Mouse (Mus musculus): ENCODE measurements around the gene Them7. TPM values are rescaled to one million over a fixed set of nuclear protein-coding genes. Genes with fewer than 3 reads are reported as not detected.
A peak's percentile ranks its signal among the peaks of the same experiment; 100 is the strongest.

Gene Them7
- total and polyA plus RNA-seq, 2 experiments from 2014 or later: 0.59 TPM; not detected in 1

DNA sequence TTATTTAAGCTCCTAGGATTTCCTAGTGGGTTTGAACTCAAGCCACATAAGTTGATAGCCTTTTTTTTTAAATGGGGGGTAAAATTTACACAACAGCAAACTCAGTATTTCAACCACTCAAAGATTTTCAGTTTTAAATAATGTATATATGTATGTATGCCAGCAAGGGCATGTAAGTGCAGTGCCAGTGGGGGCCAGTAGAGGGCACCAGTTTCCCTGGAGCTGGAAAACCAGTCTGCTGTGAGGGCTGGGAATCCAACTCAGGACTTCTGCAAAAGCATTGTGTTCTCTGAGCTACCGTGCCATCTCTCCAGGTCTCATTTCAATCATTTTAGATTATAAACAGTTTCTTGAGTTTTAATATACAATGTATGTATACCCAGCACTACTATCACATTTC is 74.8 kb downstream of the Them7 start:
- WGBS: 93% methylated on average over 1 of the region's 1 CpGs
- Histone ChIP-seq H3K27me3 (ENCODE audit: control insufficient read depth, insufficient read depth, low read length) (no peaks in the 10 kb centered on the region), H3K9ac (replicated peaks; ENCODE audit: low read depth, low read length) (no peak overlapping the region), H3K27ac (ENCODE audit: low read depth) (no peak overlapping the region), H3K9me3 (replicated peaks; ENCODE audit: control insufficient read depth, low read length) (no peaks in the 10 kb centered on the region), H3K4me1 (ENCODE audit: control insufficient read depth, insufficient read depth) (0 out of 2 replicates have a peak, but pooled peaks cover 4% of the 10 kb centered on the region), H3K4me2 (ENCODE audit: low read depth, low read length) (no peak overlapping the region), H3K4me3 (ENCODE audit: low read depth, low read length) (no peak overlapping the region), H3K36me3 (replicated peaks; ENCODE audit: control insufficient read depth, insufficient read depth, low read length) (no peaks in the 10 kb centered on the region)
- DNase-seq (ENCODE audit: low spot score): no peak
- ATAC-seq (ENCODE audit: insufficient read depth, low read depth): no peak
- TF ChIP-seq CTCF (IDR thresholded peaks at IDR 0.05; ENCODE audit: low read depth) (peak; percentile 15; the same call in 1 of the 2 replicates), EP300 (IDR thresholded peaks at IDR 0.05; ENCODE audit: low read depth) (no peak)

DNA sequence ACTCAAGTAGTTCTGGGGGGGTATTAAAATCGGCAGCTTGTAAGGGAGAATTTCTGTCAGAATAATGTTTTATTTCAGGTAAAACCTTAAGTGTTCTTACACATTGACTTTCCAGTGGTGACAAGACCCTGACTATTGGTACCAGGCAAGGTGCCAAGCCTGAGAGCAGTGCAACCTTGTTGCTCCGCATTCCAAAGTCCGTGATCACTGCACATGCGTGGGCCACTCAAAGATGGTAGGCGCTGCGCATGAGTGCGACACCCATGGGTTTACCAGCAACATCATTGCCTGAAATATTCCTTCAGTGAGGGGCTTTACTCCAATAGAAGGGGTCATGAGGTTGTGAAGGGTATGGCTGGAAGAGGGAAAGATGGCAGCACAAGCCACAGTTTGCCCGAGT is 77.0 kb downstream of the Them7 start:
- WGBS: 85% methylated on average over 8 of the region's 8 CpGs
- Histone ChIP-seq H3K27me3 (ENCODE audit: control insufficient read depth, insufficient read depth, low read length) (no peaks in the 10 kb centered on the region), H3K4me2 (ENCODE audit: low read depth, low read length) (no peak overlapping the region), H3K9ac (replicated peaks; ENCODE audit: low read depth, low read length) (no peak overlapping the region), H3K4me1 (ENCODE audit: control insufficient read depth, insufficient read depth) (0 out of 2 replicates have a peak, but pooled peaks cover 2% of the 10 kb centered on the region), H3K4me3 (ENCODE audit: low read depth, low read length) (no peak overlapping the region), H3K27ac (ENCODE audit: low read depth) (no peak overlapping the region), H3K9me3 (replicated peaks; ENCODE audit: control insufficient read depth, low read length) (no peaks in the 10 kb centered on the region), H3K36me3 (replicated peaks; ENCODE audit: control insufficient read depth, insufficient read depth, low read length) (no peaks in the 10 kb centered on the region)
- ATAC-seq (ENCODE audit: insufficient read depth, low read depth): no peak
- TF ChIP-seq CTCF (IDR thresholded peaks at IDR 0.05; ENCODE audit: low read depth): no peak
- no peak for TF ChIP-seq EP300 (IDR thresholded peaks at IDR 0.05; ENCODE audit: low read depth)
- no peak for DNase-seq (ENCODE audit: low spot score)

DNA sequence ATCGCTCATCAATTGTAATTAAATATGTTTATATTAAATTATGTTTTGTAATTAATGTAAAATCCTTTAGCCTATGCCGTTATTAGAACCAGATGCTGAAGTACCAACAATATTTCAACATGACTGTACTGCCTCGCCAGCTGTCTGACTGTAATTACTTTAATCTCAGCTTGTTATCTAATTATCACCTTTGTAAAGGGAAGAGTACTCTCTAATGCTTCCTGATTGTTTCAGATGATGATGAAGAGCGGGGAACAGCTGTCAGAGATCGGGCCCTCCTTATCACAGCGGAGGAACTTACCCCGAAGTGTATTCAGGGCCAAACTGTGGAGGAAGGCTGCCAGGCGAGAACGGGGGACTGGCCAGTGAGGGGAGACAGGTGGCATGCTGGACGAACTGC is 77.4 kb downstream of the Them7 start:
- no peak for DNase-seq (ENCODE audit: low spot score)
- Histone ChIP-seq H3K4me2 (ENCODE audit: low read depth, low read length) (no peak overlapping the region), H3K4me3 (ENCODE audit: low read depth, low read length) (no peak overlapping the region), H3K36me3 (replicated peaks; ENCODE audit: control insufficient read depth, insufficient read depth, low read length) (no peaks in the 10 kb centered on the region), H3K4me1 (ENCODE audit: control insufficient read depth, insufficient read depth) (no peaks in the 10 kb centered on the region), H3K9me3 (replicated peaks; ENCODE audit: control insufficient read depth, low read length) (no peaks in the 10 kb centered on the region), H3K27ac (ENCODE audit: low read depth) (no peak overlapping the region), H3K27me3 (ENCODE audit: control insufficient read depth, insufficient read depth, low read length) (no peaks in the 10 kb centered on the region), H3K9ac (replicated peaks; ENCODE audit: low read depth, low read length) (no peak overlapping the region)
- TF ChIP-seq CTCF (IDR thresholded peaks at IDR 0.05; ENCODE audit: low read depth) (no peak), EP300 (IDR thresholded peaks at IDR 0.05; ENCODE audit: low read depth) (no peak)
- ATAC-seq (ENCODE audit: insufficient read depth, low read depth): no peak
- WGBS: 39% methylated on average over 10 of the region's 10 CpGs

DNA sequence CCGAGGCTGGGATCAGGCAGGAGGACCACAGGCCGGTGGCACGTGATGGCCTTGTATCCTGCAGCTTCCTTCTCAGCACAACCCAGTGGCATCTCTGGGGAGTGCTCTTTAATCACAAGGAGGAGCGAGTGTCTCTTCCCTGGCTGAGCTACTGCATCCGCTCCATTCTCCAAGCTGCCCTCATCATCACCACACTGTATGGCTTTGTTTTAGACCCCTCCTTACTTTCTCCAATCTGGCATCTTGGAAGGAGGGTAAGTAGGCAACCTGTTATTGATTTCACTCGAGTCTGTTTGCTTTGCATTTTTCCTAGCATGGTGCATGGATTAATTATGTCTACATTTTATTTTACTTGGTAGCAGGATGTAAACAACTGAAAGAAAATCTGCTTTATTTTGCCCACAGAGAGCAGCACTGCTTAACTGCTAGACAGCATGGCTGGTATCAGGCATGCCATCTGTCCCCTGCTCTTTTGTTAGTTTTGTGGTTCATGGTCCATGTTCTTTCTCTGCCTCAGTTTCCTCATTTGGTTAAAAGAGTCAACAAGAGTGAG is 79.9 kb downstream of the Them7 start:
- no peak overlapping the region for H3K4me2 ChIP-seq (ENCODE audit: low read depth, low read length)
- no peak overlapping the region for H3K4me3 ChIP-seq (ENCODE audit: low read depth, low read length)
- WGBS: 66% methylated on average over 6 of the region's 6 CpGs
- no peaks in the 10 kb centered on the region for H3K9me3 ChIP-seq (replicated peaks; ENCODE audit: control insufficient read depth, low read length)
- H3K36me3 ChIP-seq (replicated peaks; ENCODE audit: control insufficient read depth, insufficient read depth, low read length): no peaks in the 10 kb centered on the region
- H3K27ac ChIP-seq (ENCODE audit: low read depth): no peak overlapping the region
- TF ChIP-seq EP300 (IDR thresholded peaks at IDR 0.05; ENCODE audit: low read depth) (no peak), CTCF (IDR thresholded peaks at IDR 0.05; ENCODE audit: low read depth) (no peak)
- no peak for ATAC-seq (ENCODE audit: insufficient read depth, low read depth)
- no peaks in the 10 kb centered on the region for H3K4me1 ChIP-seq (ENCODE audit: control insufficient read depth, insufficient read depth)
- H3K27me3 ChIP-seq (ENCODE audit: control insufficient read depth, insufficient read depth, low read length): no peaks in the 10 kb centered on the region
- no peak for DNase-seq (ENCODE audit: low spot score)
- no peak overlapping the region for H3K9ac ChIP-seq (replicated peaks; ENCODE audit: low read depth, low read length)

DNA sequence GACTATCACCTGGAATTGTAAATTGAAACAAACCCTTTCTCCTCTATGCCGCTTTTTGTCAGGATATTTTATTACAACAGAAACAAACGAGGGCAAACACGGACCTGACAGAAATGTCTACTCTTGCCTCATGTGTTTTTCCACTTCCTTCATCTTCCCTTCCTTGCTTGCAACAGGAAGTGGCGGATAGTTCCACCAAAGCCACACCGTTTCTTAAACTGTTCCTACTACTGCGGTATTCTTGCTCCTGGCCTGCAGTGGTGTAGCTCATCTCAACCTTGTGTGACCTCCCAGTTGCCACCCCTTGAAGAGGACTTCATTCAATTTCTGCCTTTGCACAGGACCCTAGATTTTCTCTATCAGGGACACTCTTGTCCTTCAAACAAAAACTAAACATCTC is 81.8 kb downstream of the Them7 start:
- Histone ChIP-seq H3K27ac (ENCODE audit: low read depth) (no peak overlapping the region), H3K4me2 (ENCODE audit: low read depth, low read length) (no peak overlapping the region), H3K9ac (replicated peaks; ENCODE audit: low read depth, low read length) (no peak overlapping the region), H3K4me1 (ENCODE audit: control insufficient read depth, insufficient read depth) (no peaks in the 10 kb centered on the region), H3K27me3 (ENCODE audit: control insufficient read depth, insufficient read depth, low read length) (no peaks in the 10 kb centered on the region), H3K4me3 (ENCODE audit: low read depth, low read length) (no peak overlapping the region), H3K36me3 (replicated peaks; ENCODE audit: control insufficient read depth, insufficient read depth, low read length) (no peaks in the 10 kb centered on the region), H3K9me3 (replicated peaks; ENCODE audit: control insufficient read depth, low read length) (no peaks in the 10 kb centered on the region)
- no peak for DNase-seq (ENCODE audit: low spot score)
- no peak for TF ChIP-seq CTCF (IDR thresholded peaks at IDR 0.05; ENCODE audit: low read depth)
- no peak for TF ChIP-seq EP300 (IDR thresholded peaks at IDR 0.05; ENCODE audit: low read depth)
- no peak for ATAC-seq (ENCODE audit: insufficient read depth, low read depth)
- WGBS: 80% methylated on average over 6 of the region's 6 CpGs

DNA sequence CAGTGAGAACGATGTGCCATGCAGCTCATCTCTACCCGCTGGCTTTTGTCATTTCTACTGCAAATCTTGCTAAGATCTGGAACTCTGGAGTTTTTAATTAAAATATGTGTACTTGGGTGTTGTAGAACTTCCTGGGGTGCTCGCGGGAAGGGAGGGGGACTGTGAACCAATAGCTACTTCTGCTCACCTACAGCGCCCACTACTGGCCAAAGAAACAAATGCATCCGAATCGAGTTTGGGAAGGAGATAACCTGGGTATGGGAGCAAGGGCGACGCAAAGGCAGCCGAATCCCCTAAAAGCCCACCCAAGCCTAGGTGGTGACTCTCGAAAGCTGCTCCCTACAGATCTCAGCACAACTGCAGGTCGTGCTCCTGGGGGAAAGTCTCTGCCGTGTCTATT is 87.3 kb downstream of the Them7 start:
- H3K4me2 ChIP-seq (ENCODE audit: low read depth, low read length): no peak overlapping the region
- 30% methylated on average over 13 of the region's 13 CpGs for WGBS
- no peak overlapping the region for H3K4me3 ChIP-seq (ENCODE audit: low read depth, low read length)
- H3K9me3 ChIP-seq (replicated peaks; ENCODE audit: control insufficient read depth, low read length): no peaks in the 10 kb centered on the region
- H3K27me3 ChIP-seq (ENCODE audit: control insufficient read depth, insufficient read depth, low read length): no peaks in the 10 kb centered on the region
- H3K4me1 ChIP-seq (ENCODE audit: control insufficient read depth, insufficient read depth): 0 out of 2 replicates have a peak, but pooled peaks cover 5% of the 10 kb centered on the region
- no peak overlapping the region for H3K27ac ChIP-seq (ENCODE audit: low read depth)
- H3K36me3 ChIP-seq (replicated peaks; ENCODE audit: control insufficient read depth, insufficient read depth, low read length): no peaks in the 10 kb centered on the region
- TF ChIP-seq CTCF (IDR thresholded peaks at IDR 0.05; ENCODE audit: low read depth) (peak; percentile 41), EP300 (IDR thresholded peaks at IDR 0.05; ENCODE audit: low read depth) (no peak)
- no peak overlapping the region for H3K9ac ChIP-seq (replicated peaks; ENCODE audit: low read depth, low read length)
- DNase-seq (ENCODE audit: low spot score) (no peak), ATAC-seq (ENCODE audit: insufficient read depth, low read depth) (no peak)

Measured in heart, postnatal 0 days (tissue).